Mouse (Mus musculus) intestine, postnatal 0 days (tissue): ENCODE results near the gene P2ry6. TPM values are rescaled to one million over a fixed set of nuclear protein-coding genes. Genes with fewer than 3 reads are reported as not detected.

Source experiments
- ATAC-seq: fragments of 200-750 bp; cut with Nextera tagmentation; 2 replicates; pipeline ENCODE4 v1.8.0; 2017; ENCODE audit warnings: mild to moderate bottlenecking, moderate TSS enrichment, moderate library complexity
- H3K27ac ChIP-seq: fragments of 300-500 bp; sonication (generic); 2 replicates; pipeline ENCODE4 v1.5.1; 2014; ENCODE audit warnings: mild to moderate bottlenecking, low read depth, low read length, moderate library complexity
- H3K27me3 ChIP-seq: fragments of 300-500 bp; sonication (generic); replicated peaks from 2 replicates; pipeline ENCODE4 v1.6.1; 2014; ENCODE audit warnings: low read length, mixed read lengths; ENCODE audit not compliant: control insufficient read depth, insufficient read depth
- H3K36me3 ChIP-seq: fragments of 300-500 bp; sonication (generic); 2 replicates; pipeline ENCODE4 v1.6.1; 2014; ENCODE audit warnings: mild to moderate bottlenecking, moderate library complexity; ENCODE audit not compliant: control insufficient read depth, insufficient read depth
- H3K4me1 ChIP-seq: fragments of 300-500 bp; sonication (generic); replicated peaks from 2 replicates; pipeline ENCODE4 v1.6.1; 2014; ENCODE audit warnings: antibody characterized with exemption, low read length, mixed read lengths; ENCODE audit not compliant: control insufficient read depth, insufficient read depth
- H3K4me2 ChIP-seq: fragments of 300-500 bp; sonication (generic); replicated peaks from 2 replicates; pipeline ENCODE4 v1.6.1; 2014; ENCODE audit warnings: low read depth, mild to moderate bottlenecking, moderate library complexity
- H3K4me3 ChIP-seq: fragments of 300-500 bp; sonication (generic); 2 replicates; pipeline ENCODE4 v1.5.1; 2014; ENCODE audit warnings: low read depth, low read length
- H3K9ac ChIP-seq: fragments of 300-500 bp; sonication (generic); 2 replicates; pipeline ENCODE4 v1.6.1; 2014; ENCODE audit warnings: mild to moderate bottlenecking, low read depth, low read length
- H3K9me3 ChIP-seq: fragments of 300-500 bp; sonication (generic); 2 replicates; pipeline ENCODE4 v1.6.1; 2016; ENCODE audit warnings: mixed run types; ENCODE audit not compliant: control insufficient read depth
- CTCF ChIP-seq: sonication (generic); IDR thresholded peaks from 2 replicates; pipeline ENCODE4 v1.5.1; 2016; ENCODE audit warnings: low read depth, mild to moderate bottlenecking, control low read depth, antibody characterized with exemption, moderate library complexity
- WGBS: fragments of 180-500 bp; shearing (Covaris S2); extraction: QIAGEN DNeasy Blood & Tissue Kit; methylation state at CpG from one replicate; pipeline ENCODE4 v1.1.7; 2014; 5-methylcytosine and 5-hydroxymethylcytosine counted together
- polyA plus RNA-seq: library from polyadenylated mRNA; unstranded; fragments of >200 nt; fragmentation: Nextera tagmentation; extraction: Ambion mirVana; gene quantifications from 2 replicates; pipeline ENCODE4 v1.2.1, GENCODE M21; 2015

P2ry6 gene
- polyA plus RNA-seq, result 5.7 and 7.0 TPM in 2 replicates

- H3K4me2 ChIP-seq, result peak within 1 kb of the TSS; percentile 68
- WGBS, result 4% methylated on average over 36 of the region's 36 CpGs
- peak; percentile 72 for ATAC-seq
- no peak for TF ChIP-seq CTCF
- peak within 1 kb of the TSS; percentile 1; the same call in 1 of the 2 replicates for H3K9ac ChIP-seq
- no peaks in the 10 kb centered on the region for H3K9me3 ChIP-seq
- H3K36me3 ChIP-seq, result no peaks in the 10 kb centered on the region
- no peak within 1 kb of the TSS; the same call in 1 of the 2 replicates for H3K27ac ChIP-seq
- H3K27me3 ChIP-seq, result no peaks in the 10 kb centered on the region
- peaks cover 15% of the 10 kb centered on the region for H3K4me1 ChIP-seq
- peak within 1 kb of the TSS; percentile 41 for H3K4me3 ChIP-seq
These were observed at the start of gene P2ry6 for GRCm38 (mm10) chr7:100974135-100974903. P2ry6 (minus strand) TSS chr7:100974649.

- Histone ChIP-seq H3K4me1 (no peaks in the 10 kb centered on the region), H3K4me3 (no peak overlapping the region), H3K36me3 (no peaks in the 10 kb centered on the region), H3K27ac (no peak overlapping the region), H3K4me2 (no peak overlapping the region), H3K9me3 (no peaks in the 10 kb centered on the region), H3K27me3 (0 out of 2 replicates have a peak, but pooled peaks cover 5% of the 10 kb centered on the region), H3K9ac (no peak overlapping the region)
- 60% methylated on average over 6 of the region's 6 CpGs for WGBS
- no peak for ATAC-seq
- no peak for TF ChIP-seq CTCF
These were observed 43.0 kb upstream of the P2ry6 start for GRCm38 (mm10) chr7:101017492-101017891.

- no peak overlapping the region for H3K4me2 ChIP-seq
- no peak overlapping the region for H3K9ac ChIP-seq
- no peaks in the 10 kb centered on the region for H3K36me3 ChIP-seq
- H3K27ac ChIP-seq, result no peak overlapping the region
- WGBS, result 76% methylated on average over 7 of the region's 7 CpGs
- H3K9me3 ChIP-seq, result no peaks in the 10 kb centered on the region
- H3K4me1 ChIP-seq, result no peaks in the 10 kb centered on the region
- no peak overlapping the region for H3K4me3 ChIP-seq
- no peak for ATAC-seq
- TF ChIP-seq CTCF, result no peak
- 0 out of 2 replicates have a peak, but pooled peaks cover 8% of the 10 kb centered on the region for H3K27me3 ChIP-seq
These were observed 42.6 kb upstream of the P2ry6 start for GRCm38 (mm10) chr7:101017021-101017461.

GRCm38 (mm10) chr7:101014985-101015384 lies 40.5 kb upstream of the P2ry6 start:
- no peak overlapping the region for H3K4me2 ChIP-seq
- TF ChIP-seq CTCF, result no peak
- ATAC-seq, result no peak

GRCm38 (mm10) chr7:101014041-101014440 lies 39.6 kb upstream of the P2ry6 start:
- Histone ChIP-seq H3K9me3 (no peaks in the 10 kb centered on the region), H3K4me1 (no peaks in the 10 kb centered on the region), H3K4me2 (no peak overlapping the region), H3K36me3 (no peaks in the 10 kb centered on the region), H3K27ac (no peak overlapping the region), H3K4me3 (no peak overlapping the region), H3K27me3 (0 out of 2 replicates have a peak, but pooled peaks cover 8% of the 10 kb centered on the region), H3K9ac (no peak overlapping the region)
- 74% methylated on average over 9 of the region's 9 CpGs for WGBS
- no peak for TF ChIP-seq CTCF
- no peak for ATAC-seq

More at GRCm38 (mm10) chr7:101014985-101015384, 40.5 kb upstream of the P2ry6 start:
- H3K36me3 ChIP-seq, result no peaks in the 10 kb centered on the region
- no peak overlapping the region for H3K4me3 ChIP-seq
- H3K9me3 ChIP-seq, result no peaks in the 10 kb centered on the region
- H3K9ac ChIP-seq, result no peak overlapping the region
- no peak overlapping the region for H3K27ac ChIP-seq
- 0 out of 2 replicates have a peak, but pooled peaks cover 8% of the 10 kb centered on the region for H3K27me3 ChIP-seq
- no peaks in the 10 kb centered on the region for H3K4me1 ChIP-seq
- 83% methylated on average over 1 of the region's 1 CpGs for WGBS

GRCm38 (mm10) chr7:101012541-101012940 lies 38.1 kb upstream of the P2ry6 start, which contains the start of gene P2ry2:
P2ry2 (minus strand) TSS chr7:101012866.
- TF ChIP-seq CTCF, result no peak
- Histone ChIP-seq H3K27me3 (0 out of 2 replicates have a peak, but pooled peaks cover 8% of the 10 kb centered on the region), H3K4me3 (peak within 1 kb of the TSS; percentile 48), H3K9me3 (no peaks in the 10 kb centered on the region), H3K27ac (peak within 1 kb of the TSS; percentile 42; the same call in 1 of the 2 replicates), H3K4me2 (peak within 1 kb of the TSS; percentile 95), H3K9ac (peak within 1 kb of the TSS; percentile 55), H3K4me1 (no peaks in the 10 kb centered on the region), H3K36me3 (no peaks in the 10 kb centered on the region)
- no peak for ATAC-seq
- WGBS, result 89% methylated on average over 4 of the region's 4 CpGs
